Comparison of ENCODE assay signal across 18 mouse cellular contexts in the genomic region with DNA sequence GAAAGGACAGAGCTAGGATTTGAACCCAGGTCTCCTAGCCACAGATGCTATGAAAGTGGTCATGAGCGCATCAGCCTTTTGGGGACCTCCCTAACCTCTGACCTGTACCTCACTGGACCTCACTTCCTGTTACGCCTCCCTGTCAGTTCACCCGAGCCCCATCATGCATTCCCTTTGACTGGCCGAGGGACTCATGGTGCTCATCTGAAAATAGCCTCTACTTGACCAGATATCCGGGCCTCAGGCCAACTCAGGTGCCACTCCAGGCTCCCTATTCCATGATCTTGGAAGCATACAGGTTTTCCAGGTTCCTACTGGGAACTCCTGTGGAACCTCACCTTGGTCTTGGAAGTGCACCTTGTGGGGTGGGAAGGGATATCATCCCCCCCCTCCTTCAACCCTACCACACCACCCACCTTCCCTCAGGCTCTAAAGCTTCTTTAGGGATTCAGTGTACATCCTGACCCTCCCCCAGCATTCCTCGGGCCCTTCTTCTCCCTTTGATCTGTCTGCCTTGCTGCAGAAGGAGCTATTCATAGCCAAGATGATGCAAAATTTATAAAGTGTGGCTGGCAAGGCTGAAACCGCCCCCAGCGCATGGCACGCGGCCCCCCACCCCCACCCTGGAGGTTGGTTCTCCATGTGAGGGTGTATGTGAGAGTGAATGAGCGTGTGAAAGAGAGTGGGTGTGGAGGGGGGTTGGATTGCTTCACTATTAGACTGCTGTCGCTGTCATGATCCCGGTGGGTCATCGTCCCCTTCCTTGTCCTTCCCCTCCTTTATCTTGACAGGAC. TPM values are rescaled to one million over a fixed set of nuclear protein-coding genes. Genes with fewer than 3 reads are reported as not detected.
A peak's percentile ranks its signal among the peaks of the same experiment; 100 is the strongest.
DNase-seq lines count a peak whose midpoint lies in the region; ATAC-seq and TF ChIP-seq lines count a peak whose summit lies in the region.
"Had no signal": no experiment of that assay in that cellular context is flagged by ENCODE, and none has a peak within 500 bp of the region (broad histone marks: within the 10 kb centered on the region; RNA-seq: fewer than 3 reads in every experiment).

No protein-coding gene starts in this region.

- TF ChIP-seq CTCF in brain, embryonic 14.5 days (IDR thresholded peaks at IDR 0.05; ENCODE audit: borderline replicate concordance, extremely low read depth, insufficient read depth, insufficient read length), result no peak

- no peaks in the 10 kb centered on the region for H3K36me3 ChIP-seq in lung, embryonic 16.5 days (ENCODE audit: control insufficient read depth, insufficient read depth, low read length)
- H3K36me3 ChIP-seq in heart, embryonic 16.5 days (ENCODE audit: control insufficient read depth, insufficient read depth), result no peaks in the 10 kb centered on the region
- H3K36me3 ChIP-seq: hindbrain, embryonic 15.5 days had no signal

- H3K27ac ChIP-seq in lung, embryonic 16.5 days (ENCODE audit: low read length), result no peak overlapping the region
- H3K27ac ChIP-seq in heart, embryonic 16.5 days (ENCODE audit: low read length), result no peak overlapping the region
- H3K27ac ChIP-seq: hindbrain, embryonic 15.5 days; liver, embryonic 14.5 days had no signal

- no peak overlapping the region for H3K4me3 ChIP-seq in lung, embryonic 16.5 days (ENCODE audit: low read length)
- H3K4me3 ChIP-seq in heart, embryonic 16.5 days (ENCODE audit: low read length), result no peak overlapping the region
- H3K4me3 ChIP-seq: hindbrain, embryonic 15.5 days; myocyte had no signal

- no peak overlapping the region for H3K9ac ChIP-seq in lung, embryonic 16.5 days (ENCODE audit: low read length)
- H3K9ac ChIP-seq in heart, embryonic 16.5 days (ENCODE audit: low read length), result no peak overlapping the region
- H3K9ac ChIP-seq: hindbrain, embryonic 15.5 days; liver, embryonic 14.5 days had no signal

- H3K4me2 ChIP-seq in lung, embryonic 16.5 days (ENCODE audit: low read depth, low read length), result no peak overlapping the region
- no peak overlapping the region for H3K4me2 ChIP-seq in heart, embryonic 16.5 days (ENCODE audit: low read depth, low read length)
- H3K4me2 ChIP-seq: hindbrain, embryonic 15.5 days had no signal

- H3K27me3 ChIP-seq in lung, embryonic 16.5 days (ENCODE audit: control insufficient read depth, insufficient read depth, low read depth, low read length), result no peaks in the 10 kb centered on the region
- H3K27me3 ChIP-seq in heart, embryonic 16.5 days (ENCODE audit: control insufficient read depth, insufficient read depth, low read length), result no peaks in the 10 kb centered on the region
- H3K27me3 ChIP-seq: hindbrain, embryonic 15.5 days had no signal

- TF ChIP-seq POLR2A in brain, embryonic 14.5 days (IDR thresholded peaks at IDR 0.05; ENCODE audit: borderline replicate concordance, extremely low read depth, insufficient read depth, insufficient read length, poor library complexity, severe bottlenecking), result no peak

- ATAC-seq in lung, embryonic 16.5 days (ENCODE audit: low read depth), result peak; percentile 52; the same call in 1 of the 2 replicates
- ATAC-seq in heart, embryonic 16.5 days (replicated peaks; ENCODE audit: extremely low read depth, insufficient read depth, low FRiP score), result 0 out of 2 replicates have a peak, but pooled peaks have one; percentile 15
- ATAC-seq in megakaryocyte-erythroid progenitor cell, adult 5-6 weeks (replicated peaks; ENCODE audit: low FRiP score, low TSS enrichment, poor library complexity, severe bottlenecking), result no peak
- ATAC-seq: forebrain, embryonic 14.5 days had no signal

- peak; percentile 32 to 39 for DNase-seq in heart, adult 18-20 months
- DNase-seq in heart, postnatal 4 days, result no peak
- DNase-seq in lung, postnatal 36 days, result no peak
- peak; percentile 41 for DNase-seq in brain, embryonic 14.5 days (ENCODE audit: low read depth)
- no peak for DNase-seq in yolk sac, embryonic 10.5 days (ENCODE audit: low spot score)
- DNase-seq: kidney, adult 18-20 months; kidney, postnatal 14 days; layer of hippocampus, adult 9-11 months; thymus, adult 18-20 months had no signal

- H3K9me3 ChIP-seq in lung, embryonic 16.5 days (ENCODE audit: control insufficient read depth, low read length), result no peaks in the 10 kb centered on the region
- H3K9me3 ChIP-seq in heart, embryonic 16.5 days (replicated peaks; ENCODE audit: control insufficient read depth, low read length), result no peaks in the 10 kb centered on the region
- H3K9me3 ChIP-seq: hindbrain, embryonic 15.5 days had no signal

- 44% methylated on average over 14 of the region's 14 CpGs for WGBS in lung, embryonic 16.5 days
- WGBS in heart, embryonic 16.5 days, result 44% methylated on average over 14 of the region's 14 CpGs

- peaks cover 9% of the 10 kb centered on the region for H3K4me1 ChIP-seq in lung, embryonic 16.5 days (replicated peaks; ENCODE audit: control insufficient read depth, insufficient read depth, low read length)
- H3K4me1 ChIP-seq in heart, embryonic 16.5 days (ENCODE audit: control insufficient read depth, insufficient read depth, low read length), result peaks cover 19% of the 10 kb centered on the region
- H3K4me1 ChIP-seq: hindbrain, embryonic 15.5 days had no signal

RNA-seq across cellular contexts. Expression of gene Kcnj12, which starts 40.5 kb away (rescaled TPM):
- total RNA-seq in heart, adult 18-20 months (2021), result 10 to 100 TPM; 22.1 to 23.4 TPM
- 10 to 100 TPM; 18.3 to 21.0 TPM for total RNA-seq in heart, postnatal 4 days (2021)
- polyA plus RNA-seq in lung, embryonic 16.5 days (2015; fragmentation: Nextera tagmentation; extraction: Ambion mirVana), result 0.41 and 0.67 TPM in 2 replicates
- 4.4 and 7.3 TPM in 2 replicates for polyA plus RNA-seq in brain, embryonic 14.5 days (2012; rRNA removed)
- polyA plus RNA-seq in heart, embryonic 16.5 days (2015; fragmentation: Nextera tagmentation; extraction: Ambion mirVana), result 5.7 and 5.9 TPM in 2 replicates
- not detected in 2 replicates for total RNA-seq in megakaryocyte-erythroid progenitor cell, adult 5-6 weeks (2014; fragmentation: Nextera tagmentation)
- not detected in 2 replicates for total RNA-seq in megakaryocyte-erythroid progenitor cell, adult 5-6 weeks (2017)
- total RNA-seq: megakaryocyte progenitor cell, adult 5-6 weeks; neutrophil, adult 5-6 weeks had no signal

RNA-seq across cellular contexts. Expression of gene Map2k3, which starts 50.1 kb away (rescaled TPM):
- total RNA-seq in heart, adult 18-20 months (2021), result 10 to 100 TPM; 70.9 to 73.4 TPM
- total RNA-seq in heart, postnatal 4 days (2021), result 10 to 100 TPM; 38.8 to 42.3 TPM
- polyA plus RNA-seq in lung, embryonic 16.5 days (2015; fragmentation: Nextera tagmentation; extraction: Ambion mirVana), result 110 and 114 TPM in 2 replicates
- 14.7 and 17.3 TPM in 2 replicates for polyA plus RNA-seq in brain, embryonic 14.5 days (2012; rRNA removed)
- 67.7 and 69.2 TPM in 2 replicates for polyA plus RNA-seq in heart, embryonic 16.5 days (2015; fragmentation: Nextera tagmentation; extraction: Ambion mirVana)
- total RNA-seq in megakaryocyte-erythroid progenitor cell, adult 5-6 weeks (2014; fragmentation: Nextera tagmentation), result 46.0 and 52.1 TPM in 2 replicates
- total RNA-seq in megakaryocyte-erythroid progenitor cell, adult 5-6 weeks (2017), result 13.5 and 19.1 TPM in 2 replicates

Comparison
In these comparisons a context has a peak if more than half of its experiments do, and no peak if none do; other contexts are left out.
1. DNase-seq: peak in heart, adult 18-20 months (2 of 2) and brain, embryonic 14.5 days (single experiment); none in heart, postnatal 4 days (single experiment), lung, postnatal 36 days (single experiment) and yolk sac, embryonic 10.5 days (single experiment).
2. RNA of gene Kcnj12, which starts 40.5 kb away (total RNA-seq): 22.1 to 23.4 TPM in heart, adult 18-20 months and 18.3 to 21.0 TPM in heart, postnatal 4 days; not detected in megakaryocyte-erythroid progenitor cell, adult 5-6 weeks; every median in the first group is over 10 times any median in the second.